In the genomic region with DNA sequence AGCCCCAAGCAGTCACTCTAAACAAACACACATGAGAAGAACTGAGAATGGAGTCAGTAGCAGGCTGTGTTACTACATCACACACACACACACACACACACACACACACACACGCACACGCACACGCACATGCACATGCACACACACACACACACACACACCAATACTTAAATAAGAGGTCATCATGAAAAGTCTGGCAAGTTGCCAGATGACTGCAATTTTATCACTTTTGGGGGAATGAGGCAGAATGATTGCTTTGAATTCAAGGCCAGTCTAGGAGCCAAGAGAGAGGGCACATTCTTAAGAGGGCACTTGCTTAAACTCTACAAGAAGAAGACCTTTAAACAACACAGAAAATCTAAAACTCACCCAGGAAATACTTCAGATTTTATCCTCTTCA, we compare ENCODE assay signal across 25 mouse cellular contexts. TPM values are rescaled to one million over a fixed set of nuclear protein-coding genes. Genes with fewer than 3 reads are reported as not detected.
DNase-seq lines count a peak whose midpoint lies in the region.
"Had no signal": no experiment of that assay in that cellular context is flagged by ENCODE, and none has a peak within 500 bp of the region (broad histone marks: within the 10 kb centered on the region; RNA-seq: fewer than 3 reads in every experiment).

No protein-coding gene starts in this region.

- peak; percentile 22 to 81 for DNase-seq in adrenal gland, adult (ENCODE audit: inconsistent age in 2 of 2, low spot score in 1 of 2)
- no peak for DNase-seq in adrenal gland, postnatal 4 days (ENCODE audit: low spot score in 2 of 2)
- DNase-seq in adrenal gland, adult 2 months = peak; percentile 47
- DNase-seq in adrenal gland, postnatal 10 days = no peak
- peak; percentile 61 for DNase-seq in adrenal gland, postnatal 14 days
- no peak for DNase-seq in adrenal gland, postnatal 25 days
- peak; percentile 31 for DNase-seq in ovary, adult 18-20 months (ENCODE audit: low spot score)
- no peak for DNase-seq in ovary, postnatal 36 days (ENCODE audit: low spot score)
- DNase-seq: adrenal gland, adult 8-10 months; B cell, adult 2 months; cerebellum, adult 11 months; cerebellum, adult 11-12 months; cerebellum, adult 18-20 months; cerebellum, adult 2 months; cerebellum, adult 8-10 months; cerebellum, adult 9-10 months; cerebellum, adult 9-11 months; cerebellum, postnatal 10 days had no signal

RNA-seq across cellular contexts. Expression of a gene that starts 12.0 kb away (rescaled TPM):
- 10 to 100 TPM; 23.9 to 53.3 TPM for total RNA-seq in adrenal gland, postnatal 4 days (2021)
- total RNA-seq in adrenal gland, adult 2 months (2021) = 1 to 10 TPM in 1 of 2 experiments, under 1 TPM in 1; 0.49 to 1.5 TPM
- 1.7 and 5.1 TPM in 2 replicates for polyA plus RNA-seq in adrenal gland, adult 2 months (2012; rRNA removed)
- 10 to 100 TPM; 10.1 to 20.4 TPM for total RNA-seq in adrenal gland, postnatal 10 days (2021)
- 1.5 and 3.2 TPM in 2 replicates for total RNA-seq in adrenal gland, postnatal 14 days (2021)
- 0.88 and 2.9 TPM in 2 replicates for total RNA-seq in adrenal gland, postnatal 25 days (2021)
- total RNA-seq: G1E, MEL had no signal
- polyA plus RNA-seq: activated CD4-positive, CD25-positive, alpha-beta regulatory T cell, adult 4 months; CD4-positive, CD25-positive, alpha-beta regulatory T cell, adult 4 months; G1E had no signal

RNA-seq across cellular contexts. Expression of a gene that starts 12.1 kb away (rescaled TPM):
- 100 to 1,000 TPM; 359 to 386 TPM for total RNA-seq in adrenal gland, postnatal 4 days (2021)
- total RNA-seq in adrenal gland, adult 2 months (2021) = 100 to 1,000 TPM; 415 to 526 TPM
- polyA plus RNA-seq in adrenal gland, adult 2 months (2012; rRNA removed) = 125 and 156 TPM in 2 replicates
- 100 to 1,000 TPM; 746 to 845 TPM for total RNA-seq in adrenal gland, postnatal 10 days (2021)
- 733 and 773 TPM in 2 replicates for total RNA-seq in adrenal gland, postnatal 14 days (2021)
- 372 and 386 TPM in 2 replicates for total RNA-seq in adrenal gland, postnatal 25 days (2021)

RNA-seq across cellular contexts. Expression of a gene that starts 33.5 kb away (rescaled TPM):
- 10 to 100 TPM; 29.5 to 32.0 TPM for total RNA-seq in adrenal gland, postnatal 4 days (2021)
- 10 to 100 TPM; 42.6 to 54.7 TPM for total RNA-seq in adrenal gland, adult 2 months (2021)
- 68.9 and 73.5 TPM in 2 replicates for polyA plus RNA-seq in adrenal gland, adult 2 months (2012; rRNA removed)
- 10 to 100 TPM; 28.0 to 30.7 TPM for total RNA-seq in adrenal gland, postnatal 10 days (2021)
- total RNA-seq in adrenal gland, postnatal 14 days (2021) = 37.7 and 40.5 TPM in 2 replicates
- total RNA-seq in adrenal gland, postnatal 25 days (2021) = 36.1 and 37.7 TPM in 2 replicates
- total RNA-seq: CH12.LX, MEL had no signal
- polyA plus RNA-seq: activated CD4-positive, CD25-positive, alpha-beta regulatory T cell, adult 4 months; CD4-positive, CD25-positive, alpha-beta regulatory T cell, adult 4 months; G1E had no signal

RNA-seq across cellular contexts. Expression of a gene that starts 48.8 kb away (rescaled TPM):
- 1 to 10 TPM; 2.1 to 2.7 TPM for total RNA-seq in adrenal gland, postnatal 4 days (2021)
- 1 to 10 TPM; 2.7 to 3.1 TPM for total RNA-seq in adrenal gland, adult 2 months (2021)
- polyA plus RNA-seq in adrenal gland, adult 2 months (2012; rRNA removed) = 2.2 and 3.1 TPM in 2 replicates
- total RNA-seq in adrenal gland, postnatal 10 days (2021) = 1 to 10 TPM in 1 of 2 experiments, under 1 TPM in 1; 0.51 to 1.3 TPM
- 0.71 and 1.9 TPM in 2 replicates for total RNA-seq in adrenal gland, postnatal 14 days (2021)
- 2.3 and 4.5 TPM in 2 replicates for total RNA-seq in adrenal gland, postnatal 25 days (2021)
- total RNA-seq: ES-E14 had no signal

RNA-seq across cellular contexts. Expression of a gene that starts 51.2 kb away (rescaled TPM):
- 10 to 100 TPM in 1 of 2 experiments, under 1 TPM in 1; 0.92 to 10.3 TPM for total RNA-seq in adrenal gland, postnatal 4 days (2021)
- total RNA-seq in adrenal gland, adult 2 months (2021) = under 1 TPM in 1 of 2 experiments, not detected in 1; 0.40 TPM
- polyA plus RNA-seq in adrenal gland, adult 2 months (2012; rRNA removed) = not detected in 2 replicates
- 10 to 100 TPM; 13.4 to 29.4 TPM for total RNA-seq in adrenal gland, postnatal 10 days (2021)
- 0.83 and 12.4 TPM in 2 replicates for total RNA-seq in adrenal gland, postnatal 14 days (2021)
- total RNA-seq in adrenal gland, postnatal 25 days (2021) = 3.0 TPM in 1 of 2 replicates, not detected in the other
- total RNA-seq: adrenal gland, adult 18-20 months had no signal
- polyA plus RNA-seq: G1E had no signal

Comparison
In these comparisons a context has a peak if more than half of its experiments do, and no peak if none do; other contexts are left out.
1. DNase-seq: peak in adrenal gland, adult (2 of 2), adrenal gland, adult 2 months (single experiment), adrenal gland, postnatal 14 days (single experiment) and ovary, adult 18-20 months (single experiment); none in adrenal gland, postnatal 4 days (0 of 2), adrenal gland, postnatal 10 days (single experiment), adrenal gland, postnatal 25 days (single experiment) and ovary, postnatal 36 days (single experiment).